Mouse (Mus musculus): ENCODE measurements around the gene Bmp2k.

DNA sequence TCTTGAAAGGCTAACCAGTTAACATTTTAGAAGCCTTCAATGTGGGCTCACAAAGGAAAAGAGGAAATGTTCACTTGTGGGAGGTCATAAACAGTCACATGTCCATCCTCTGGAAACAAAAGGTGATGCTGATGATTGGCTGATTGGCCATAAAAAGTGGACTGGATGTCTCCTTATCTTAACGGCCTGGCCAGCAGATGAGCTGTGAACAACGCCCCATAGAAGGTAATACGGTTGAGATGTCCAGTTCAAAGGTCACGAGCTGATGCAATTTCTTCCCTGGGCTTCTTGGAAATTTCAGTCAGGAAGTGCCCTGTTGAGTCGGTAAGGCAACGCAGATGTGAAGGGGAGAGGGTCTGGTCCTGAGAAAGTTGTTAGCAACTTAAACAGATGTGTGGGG, 28.9 kb upstream of the Bmp2k start:
- TF ChIP-seq POLR2A (IDR thresholded peaks at IDR 0.05; ENCODE audit: borderline replicate concordance, extremely low read depth, low read depth, low read length) (no peak), CTCF (IDR thresholded peaks at IDR 0.05; ENCODE audit: insufficient read depth, low read length) (no peak)
